Mouse (Mus musculus) skeletal muscle tissue, adult 2 months (tissue): ENCODE data around the gene Alkbh3.

Source experiments
- DNase-seq: peaks from one replicate; pipeline ENCODE4 v3.0.0-alpha.2; 2012; ENCODE audit warnings: low read depth, low spot score

Alkbh3 gene

DNA sequence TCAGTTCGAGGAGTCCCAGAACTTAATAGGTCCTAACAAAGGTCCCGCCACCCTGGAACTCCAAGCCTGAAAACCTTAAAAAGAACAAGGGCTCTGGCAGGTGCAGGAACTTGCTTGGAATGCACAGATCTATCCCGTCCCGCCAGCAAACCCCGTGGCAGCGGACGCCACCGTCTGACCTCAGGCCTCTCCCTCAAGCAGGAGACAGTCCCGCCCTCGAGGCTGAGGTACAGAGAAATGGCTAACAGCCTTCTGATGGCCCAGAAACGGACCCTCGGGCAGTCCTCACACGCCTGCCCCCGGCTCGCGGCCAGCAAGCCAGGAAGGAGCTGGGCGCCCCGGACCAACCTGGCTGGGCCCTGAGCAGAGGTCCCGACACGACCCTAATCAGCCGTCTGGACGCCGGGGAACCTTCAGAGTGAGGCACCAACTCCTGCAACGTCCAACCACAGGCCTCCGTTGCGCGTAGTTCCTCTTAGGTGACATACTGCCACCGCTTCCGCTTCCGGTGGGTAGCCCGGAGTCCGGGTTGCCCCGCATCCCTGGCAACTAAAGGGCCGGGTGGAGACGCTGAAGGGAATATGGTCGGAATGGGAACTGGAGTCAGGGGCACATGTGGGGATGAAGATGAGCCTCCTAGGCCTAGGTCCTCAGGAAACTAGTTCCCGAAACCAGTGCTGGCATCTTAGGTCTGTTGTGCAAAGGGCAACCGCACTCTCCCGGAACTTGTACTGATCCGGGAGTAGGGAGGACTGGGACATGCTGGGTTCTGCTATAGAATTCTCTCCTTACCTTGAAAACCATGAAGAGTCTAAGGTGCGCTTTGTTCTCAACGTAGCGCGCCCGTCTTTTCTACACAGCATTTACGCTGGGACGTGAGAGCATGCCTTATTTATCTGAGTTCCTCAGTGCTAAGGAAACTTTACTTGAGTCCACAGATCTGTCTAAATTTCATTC, at the start of gene Alkbh3:
Gene Alkbh3 (minus strand): TSS at position 473 of the 957 bp plus-strand sequence.
- DNase-seq: peak; percentile 87

DNA sequence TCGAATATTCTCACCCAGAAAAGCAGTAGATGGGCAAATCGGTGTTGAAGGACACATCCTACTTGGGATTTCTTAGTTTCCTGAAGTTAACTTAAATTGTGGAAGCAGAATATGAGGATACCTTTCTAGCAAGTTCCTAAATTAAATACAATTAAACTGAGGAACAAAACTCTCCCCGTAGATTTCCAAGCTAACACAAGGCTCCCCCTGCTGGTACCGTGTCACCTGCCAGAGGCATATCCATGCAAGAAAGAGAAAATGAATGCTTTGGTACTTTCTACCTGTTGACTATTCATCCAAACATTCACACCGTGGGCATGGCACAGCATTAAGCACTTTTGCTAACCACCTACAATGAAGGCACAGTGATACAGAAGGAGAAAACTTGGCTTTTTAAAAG, 48.9 kb upstream of the Alkbh3 start:
- no peak for DNase-seq

DNA sequence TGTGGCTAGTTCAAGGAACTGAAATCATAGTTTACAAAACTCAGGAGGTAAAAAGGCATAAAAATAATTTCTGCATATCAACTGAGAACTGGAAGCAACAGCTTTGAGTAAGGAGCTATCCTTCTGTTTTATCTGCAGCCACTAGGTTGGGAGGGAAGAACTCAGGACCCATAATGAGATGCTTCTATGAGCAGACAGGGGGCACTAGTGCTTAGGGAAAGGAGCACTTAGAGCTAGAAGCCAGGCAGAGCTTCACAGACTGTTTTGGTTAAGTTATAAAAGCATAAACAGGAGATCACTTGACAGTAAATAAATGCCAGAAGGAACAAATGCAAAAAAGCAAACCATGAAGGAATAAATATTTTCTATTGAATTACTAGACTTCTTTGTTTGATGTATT, 44.2 kb upstream of the Alkbh3 start:
- peak; percentile 18 for DNase-seq

DNA sequence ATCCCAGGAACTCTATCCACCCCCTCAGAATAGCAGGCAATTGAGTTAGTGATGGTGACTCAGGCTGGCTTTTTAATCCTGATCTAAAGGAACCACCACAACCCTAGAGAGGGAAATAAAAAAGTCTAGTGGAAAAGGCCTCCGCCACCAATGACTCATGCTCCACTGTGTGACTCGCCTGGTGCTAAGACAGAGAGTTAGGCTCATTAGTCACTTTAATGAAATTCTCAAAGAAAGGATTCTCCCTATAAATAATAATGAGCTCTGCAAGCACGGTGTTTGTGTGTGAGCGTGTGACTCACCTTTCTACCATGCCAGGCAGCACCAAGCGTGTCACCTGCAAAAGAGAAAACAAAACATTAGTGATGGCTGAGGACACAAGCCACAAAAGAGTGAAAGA, 41.3 kb upstream of the Alkbh3 start:
- DNase-seq: no peak

DNA sequence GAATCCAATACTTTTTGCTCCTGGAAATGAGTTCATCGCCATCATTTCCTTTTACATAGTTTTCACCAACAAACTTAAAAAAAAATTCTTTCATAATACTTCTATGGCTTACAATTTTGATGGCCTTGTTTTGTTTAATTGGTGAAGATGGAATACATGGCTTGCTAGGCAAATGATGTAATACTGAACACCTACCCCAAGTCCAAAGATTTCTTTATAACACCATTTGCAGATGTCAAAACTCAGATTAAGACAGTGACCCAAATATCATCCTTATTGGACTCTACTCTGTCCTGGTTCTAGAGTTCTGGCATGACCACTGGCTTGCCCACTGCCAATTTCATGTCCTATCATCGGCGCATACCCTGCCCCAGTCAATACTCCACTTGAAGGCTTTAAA, 40.3 kb upstream of the Alkbh3 start:
- no peak for DNase-seq

DNA sequence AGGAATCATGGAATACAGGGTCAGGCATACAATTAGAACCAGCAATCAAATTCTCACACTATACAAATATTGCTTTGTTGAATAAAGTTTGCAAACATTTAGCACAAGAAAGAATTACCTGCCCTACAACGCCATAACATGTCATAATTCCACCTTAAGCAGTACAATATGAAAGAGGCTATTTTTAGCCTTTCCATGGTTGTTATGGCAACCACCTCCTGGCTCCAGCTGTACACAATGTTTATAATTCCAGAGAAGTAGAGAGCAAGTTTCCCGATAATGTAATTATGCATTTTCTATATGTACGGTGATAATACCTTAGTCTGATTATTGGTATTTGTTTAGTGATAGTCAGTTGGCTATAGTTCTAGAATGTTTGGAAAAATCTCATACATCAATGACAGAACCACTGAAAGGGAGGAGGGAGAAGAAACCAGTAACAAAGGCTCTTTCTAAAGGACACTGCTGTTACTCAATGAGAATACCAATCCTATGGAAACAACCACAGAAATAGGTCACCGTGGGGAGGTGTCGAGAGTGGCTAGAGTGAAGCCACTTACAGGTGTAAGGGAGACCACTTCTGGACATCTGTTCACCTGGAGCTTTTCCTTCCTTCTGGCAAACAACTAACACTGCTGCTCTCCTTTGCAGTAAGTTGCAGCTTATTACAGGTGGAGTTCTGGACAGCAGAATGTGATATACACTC, 39.0 kb upstream of the Alkbh3 start:
- DNase-seq: no peak

DNA sequence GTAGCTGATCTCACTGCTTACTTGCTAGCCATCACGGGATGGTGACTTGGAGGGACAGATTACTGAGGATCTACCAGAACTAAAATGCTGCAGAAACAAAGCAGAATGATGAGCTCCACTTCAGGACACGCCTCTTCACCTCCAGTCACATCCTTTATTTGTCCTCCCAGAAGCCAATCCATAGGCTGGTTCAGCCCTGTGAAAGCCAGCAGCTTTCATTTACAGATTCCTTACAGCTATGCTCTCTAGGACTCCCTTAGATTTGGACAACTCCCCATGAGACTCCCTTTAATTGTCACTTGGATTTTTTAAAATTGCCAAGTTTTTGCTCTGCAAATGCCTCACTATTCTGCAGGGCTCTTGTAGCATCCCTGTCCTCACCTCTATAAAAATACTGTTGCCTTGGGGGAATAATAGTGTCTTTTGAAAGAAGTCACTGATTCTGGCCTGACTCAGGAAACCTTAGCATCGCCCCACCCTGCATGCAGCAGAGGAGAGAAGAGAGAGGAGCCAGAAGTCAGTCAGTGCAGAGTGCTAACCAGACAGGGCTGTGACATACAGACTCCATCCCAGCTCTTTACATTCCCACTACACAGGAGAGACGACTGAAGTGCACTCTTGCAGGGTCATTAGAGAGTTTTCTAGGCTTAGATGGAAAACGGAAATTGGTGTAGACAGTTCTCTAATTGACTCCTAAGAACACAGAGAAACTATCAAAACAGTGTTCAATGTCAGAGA, 38.3 kb upstream of the Alkbh3 start:
- no peak for DNase-seq

DNA sequence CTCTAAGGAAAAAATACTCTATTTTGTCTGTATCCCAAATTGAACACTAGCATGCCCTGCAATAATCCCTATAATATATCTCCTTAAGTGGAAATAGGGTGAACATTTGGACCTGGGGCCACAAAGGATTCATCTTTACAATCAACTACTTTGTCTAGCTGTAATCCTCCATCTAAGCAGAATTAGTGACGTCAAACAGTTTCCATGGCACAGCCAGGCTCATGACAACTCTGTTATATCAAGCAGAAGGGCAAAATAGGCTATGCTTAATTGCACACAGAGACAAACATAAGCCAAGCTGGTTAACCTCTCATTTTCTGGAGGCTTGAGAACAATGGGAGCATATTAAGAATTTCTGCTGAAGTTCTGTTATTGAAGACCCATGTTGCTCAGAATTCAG, 37.7 kb upstream of the Alkbh3 start:
- no peak for DNase-seq

DNA sequence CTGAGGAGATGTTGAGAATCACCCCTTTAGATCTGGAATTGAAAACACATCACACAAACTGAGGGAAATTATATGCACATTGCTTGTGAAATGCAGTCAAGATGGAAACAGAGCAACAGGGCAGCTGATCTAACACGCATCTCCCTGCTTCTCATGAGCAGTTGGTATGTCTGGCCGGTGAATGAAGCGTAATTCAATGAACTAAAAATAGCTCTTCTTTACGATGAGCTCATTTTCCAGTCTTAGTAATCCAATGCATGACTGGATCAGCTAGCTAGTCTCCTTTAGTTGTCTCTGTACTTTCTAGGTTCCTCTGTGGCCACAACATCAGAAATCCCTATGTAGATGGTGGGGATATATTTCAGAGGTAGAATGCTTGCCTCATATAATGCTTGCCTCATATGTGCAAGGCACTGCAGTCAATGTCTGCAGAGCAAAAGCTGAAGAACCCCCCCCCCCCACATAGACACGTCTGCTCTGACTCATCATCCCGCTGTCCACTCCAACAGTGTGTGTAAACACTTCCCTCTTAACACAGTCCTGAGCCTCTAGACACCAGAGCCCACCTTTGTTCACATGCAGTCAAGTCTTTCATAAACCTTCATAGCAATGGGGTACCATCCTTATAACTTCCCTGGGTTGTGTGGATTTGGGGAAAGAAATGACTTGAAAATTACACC, 34.9 kb upstream of the Alkbh3 start:
- peak; percentile 30 for DNase-seq

DNA sequence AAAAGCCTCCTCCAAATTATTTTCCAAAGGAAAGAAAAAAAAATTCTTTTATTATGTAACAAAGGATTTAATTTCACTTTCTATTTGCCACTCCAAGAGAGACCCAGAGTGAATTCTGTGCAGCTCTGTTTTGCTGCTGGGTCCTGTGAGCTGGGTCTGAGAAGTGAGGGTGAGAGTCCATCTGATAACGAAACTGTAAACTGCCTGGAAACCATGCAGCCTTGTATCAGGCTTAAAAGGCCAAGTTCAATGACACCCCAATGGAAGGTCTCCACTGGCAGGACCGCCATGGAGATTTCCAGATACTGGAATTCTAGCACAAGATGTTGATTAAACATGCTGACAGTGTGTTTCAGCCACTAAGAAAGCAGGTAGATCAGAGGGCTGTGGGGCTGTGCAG, 33.6 kb upstream of the Alkbh3 start:
- no peak for DNase-seq

DNA sequence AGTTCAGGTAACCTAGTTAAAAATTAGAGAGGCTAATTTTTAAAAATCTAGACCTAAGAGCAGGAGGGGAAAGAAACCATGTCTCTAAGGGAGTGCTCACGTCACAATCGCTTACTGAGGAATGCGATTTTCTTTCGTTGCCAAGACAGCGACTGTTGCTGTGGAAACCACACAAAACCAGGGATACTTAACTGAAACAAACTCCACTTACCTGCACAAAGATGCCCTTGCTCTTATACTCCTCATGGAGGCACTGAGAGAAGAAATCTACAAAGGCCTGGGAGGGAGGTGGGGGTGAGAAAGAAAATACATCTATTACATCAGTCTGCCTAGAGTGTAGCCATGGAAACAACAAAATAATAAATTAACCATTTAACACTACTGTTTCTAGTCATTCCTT, 33.1 kb upstream of the Alkbh3 start:
- DNase-seq: no peak

DNA sequence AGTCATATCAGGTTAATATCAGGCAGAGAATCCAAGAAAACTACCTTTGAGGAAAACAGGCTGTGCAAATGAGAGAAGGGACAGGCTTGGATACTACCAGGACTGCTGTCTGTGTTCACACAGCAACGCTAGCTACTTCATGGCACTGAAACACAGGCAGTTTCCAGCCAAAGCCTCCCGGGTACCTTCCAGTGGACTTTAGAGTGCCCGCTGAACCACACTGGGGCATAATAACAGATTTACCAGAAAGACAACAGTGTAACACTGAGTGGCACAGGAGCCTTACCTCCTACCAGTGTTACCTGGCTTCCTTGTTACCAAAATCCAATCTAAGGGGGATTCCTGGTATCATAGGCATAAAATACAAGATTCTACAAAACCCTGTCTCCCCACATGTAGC, 31.9 kb upstream of the Alkbh3 start:
- no peak for DNase-seq

DNA sequence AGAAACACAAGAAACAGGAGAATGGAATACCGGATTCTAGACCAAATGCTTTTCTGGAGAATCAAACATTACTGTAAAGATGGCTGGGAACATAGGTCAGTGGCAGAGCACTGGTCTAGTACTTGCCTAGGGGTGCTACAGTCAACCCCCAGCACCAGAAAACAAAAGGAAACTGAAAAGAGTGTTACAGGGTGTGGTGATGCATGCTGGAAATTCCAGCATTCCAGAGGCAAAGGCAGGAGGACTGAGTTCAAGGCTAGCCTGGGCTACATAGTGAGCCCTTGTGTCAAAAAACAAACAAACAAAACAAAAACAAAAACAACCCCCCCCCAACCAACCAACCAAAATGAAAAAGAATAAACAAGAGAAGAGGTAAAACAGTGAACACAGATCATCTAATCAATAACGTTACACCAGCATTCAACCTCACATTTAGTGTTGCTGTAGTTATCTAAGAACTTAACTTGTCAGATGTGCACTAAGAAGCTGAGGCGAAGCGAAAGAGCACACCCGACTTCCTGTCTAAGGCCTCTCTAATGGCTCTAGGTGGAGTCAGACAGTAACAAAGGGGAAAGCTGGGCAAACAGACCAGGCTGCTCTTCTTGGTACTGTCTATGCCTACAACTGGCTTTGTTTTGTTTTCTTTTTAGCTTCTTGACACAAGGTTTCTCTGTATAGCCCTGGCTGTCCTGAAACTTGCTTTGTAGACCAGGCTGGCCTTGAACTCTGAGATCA, 30.0 kb upstream of the Alkbh3 start:
- no peak for DNase-seq

DNA sequence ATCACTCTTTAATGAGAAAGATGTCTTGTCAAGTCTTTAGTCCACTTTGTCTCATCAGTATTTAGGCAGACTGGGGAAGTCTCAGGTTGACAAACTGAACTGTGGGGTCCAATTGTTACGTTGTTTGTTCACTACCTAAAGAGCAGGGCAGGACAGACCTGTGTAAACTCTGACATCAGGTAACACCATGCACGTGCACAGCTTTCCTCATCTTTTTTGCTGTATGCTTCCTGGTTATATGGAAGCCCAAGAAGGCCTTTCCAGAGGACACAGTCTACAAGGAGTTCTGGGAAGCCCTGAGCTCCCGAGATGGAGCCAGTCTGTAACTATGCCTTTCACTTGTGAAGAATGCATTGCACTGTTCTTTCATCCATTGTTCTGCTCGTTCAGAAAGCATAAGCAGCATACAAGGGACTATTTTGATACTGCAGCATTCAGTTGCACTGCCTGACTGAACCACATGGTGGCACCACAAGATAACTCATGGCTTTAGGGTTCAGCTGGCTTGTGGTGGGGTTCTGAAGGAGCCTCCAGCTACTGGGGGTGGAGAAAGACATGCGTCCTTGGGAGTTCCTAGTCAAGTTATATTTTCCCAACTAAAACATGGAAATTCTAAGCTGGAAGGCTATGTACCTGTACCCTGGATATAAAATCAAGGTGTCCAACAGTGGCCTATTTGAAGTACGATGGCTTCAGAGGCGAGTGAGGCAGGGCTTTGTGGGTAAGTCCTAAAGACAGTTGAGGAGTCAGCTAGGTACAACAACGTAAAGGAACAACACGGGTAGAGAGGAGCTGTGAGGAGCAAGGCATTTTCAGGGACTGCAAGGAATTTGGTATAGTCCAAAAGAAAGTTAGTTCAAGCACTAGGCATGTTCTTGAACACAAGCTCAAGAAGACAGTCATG, 25.1 kb upstream of the Alkbh3 start:
- peak; percentile 39 for DNase-seq

DNA sequence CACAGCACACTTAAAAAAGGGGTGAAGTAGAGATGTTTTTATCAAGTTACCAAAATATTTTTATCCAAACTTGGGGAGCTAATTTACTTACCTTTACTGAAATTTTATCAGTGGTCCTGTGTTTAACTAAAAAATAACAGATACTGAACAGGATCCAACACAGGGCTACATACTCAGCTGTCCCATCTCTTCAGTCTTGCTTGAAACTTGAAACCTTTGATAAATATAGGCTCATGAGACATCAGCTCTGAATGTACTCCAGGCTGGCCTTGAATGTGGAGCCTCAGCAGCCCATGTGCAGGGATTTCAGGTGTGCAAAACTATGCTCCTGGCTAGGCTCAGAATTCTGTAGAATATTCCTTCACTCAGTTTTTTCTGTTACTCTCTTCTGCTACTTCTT, 20.0 kb upstream of the Alkbh3 start:
- peak; percentile 29 for DNase-seq

DNA sequence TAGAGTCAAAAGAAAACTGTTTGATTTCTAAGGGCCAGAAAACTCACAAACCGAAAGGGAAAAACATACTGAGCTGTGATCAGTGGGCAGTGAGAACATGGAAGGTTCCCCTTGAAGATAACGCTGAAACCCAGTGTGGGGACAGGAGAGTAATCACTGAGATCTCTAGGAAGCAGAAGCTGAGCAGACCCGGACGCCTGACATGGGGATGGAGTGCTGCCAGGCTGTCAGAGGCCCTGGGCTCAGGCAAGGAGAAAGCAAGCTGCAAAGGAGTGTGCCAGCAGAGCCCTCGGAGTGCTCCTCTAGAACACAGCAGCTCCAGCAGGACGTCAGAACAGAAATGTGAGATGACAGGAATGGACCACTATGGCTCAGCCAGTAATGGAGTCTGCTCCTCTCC, 14.0 kb upstream of the Alkbh3 start:
- no peak for DNase-seq

DNA sequence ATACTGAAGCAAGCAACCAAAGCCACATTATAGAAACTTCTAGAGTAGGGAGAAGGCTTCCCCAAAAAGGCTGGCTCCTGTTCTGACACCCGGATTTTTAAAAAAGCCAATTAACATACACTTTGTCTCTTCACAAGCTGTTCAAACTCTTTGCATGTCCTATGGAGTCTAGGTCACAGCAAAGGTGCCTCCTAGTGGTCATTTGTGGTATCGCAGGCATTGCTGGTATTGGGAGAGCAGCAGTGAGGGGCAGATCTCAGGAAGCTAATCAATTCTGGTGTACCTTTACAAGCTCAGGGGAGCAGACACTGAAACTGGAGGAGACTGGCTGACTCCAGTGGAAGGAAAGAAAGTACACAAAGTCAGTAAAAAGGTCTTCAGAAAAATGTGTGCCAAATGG, 8.3 kb downstream of the Alkbh3 start:
- peak; percentile 54 for DNase-seq

DNA sequence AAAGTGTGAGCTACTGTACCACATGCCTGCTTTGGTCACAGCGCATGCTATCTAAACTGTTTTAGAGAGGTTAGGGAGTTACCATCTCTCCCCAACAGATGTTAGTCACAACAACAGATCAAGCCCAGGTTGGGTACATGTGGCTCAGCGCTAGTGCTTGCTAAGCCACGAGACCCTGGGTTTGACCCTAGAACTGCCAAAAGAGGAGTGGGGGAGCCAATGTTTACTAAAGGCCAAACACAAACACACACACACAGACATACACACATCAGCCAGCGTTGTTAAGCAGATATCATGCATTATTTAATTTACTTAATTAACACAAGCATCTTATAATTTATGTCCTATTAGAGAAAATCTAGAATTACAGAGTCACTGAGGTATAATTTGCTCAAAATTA, 8.7 kb downstream of the Alkbh3 start:
- DNase-seq: no peak

DNA sequence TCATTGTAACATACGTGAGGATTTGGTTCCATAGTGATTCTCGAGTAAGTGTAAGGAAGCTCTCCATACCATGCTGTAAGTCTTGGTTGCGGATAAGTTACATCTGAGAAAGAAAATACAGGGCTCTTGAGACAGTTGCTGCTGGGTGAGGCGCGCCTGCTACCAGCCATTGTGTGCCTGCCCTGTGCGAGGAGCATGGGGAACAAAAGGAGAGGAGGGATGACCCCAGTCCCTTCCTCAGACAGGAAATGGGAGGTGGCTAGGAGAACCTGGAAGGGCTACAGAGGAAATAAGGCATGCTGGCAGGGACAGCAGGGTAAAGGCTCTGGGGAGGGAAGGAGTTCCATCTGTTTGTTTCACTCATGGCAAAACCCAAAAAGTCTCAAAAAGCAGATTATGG, 9.2 kb downstream of the Alkbh3 start:
- DNase-seq: no peak

DNA sequence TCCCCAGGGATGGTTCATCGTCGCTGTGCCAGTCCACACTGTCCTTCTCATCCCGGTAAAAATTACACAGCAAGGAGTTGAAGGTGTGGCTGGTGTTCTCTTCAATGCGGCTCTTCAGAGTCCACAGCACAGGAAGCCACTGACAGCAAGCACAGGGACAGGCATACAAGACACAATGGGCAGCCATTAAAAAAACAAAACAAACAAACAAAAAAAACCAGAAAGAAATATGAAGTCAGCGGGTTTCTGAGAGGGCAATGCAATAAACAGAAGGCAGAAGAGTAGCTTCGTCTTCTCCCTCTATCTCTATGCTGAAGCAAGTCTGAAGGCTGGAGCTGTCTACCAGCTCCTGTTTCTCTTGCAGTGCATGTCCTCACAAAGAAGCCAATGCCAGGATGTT, 14.4 kb downstream of the Alkbh3 start, which contains the start of gene Gm27027:
Gene Gm27027 (minus strand): TSS at position 101 of the 400 bp plus-strand sequence.
- DNase-seq: no peak
